Mouse (Mus musculus): ENCODE data around the gene 4930407I10Rik.
A peak's percentile ranks its signal among the peaks of the same experiment; 100 is the strongest.

The 4930407I10Rik gene

GRCm38 (mm10) chr15:82058719-82059201, at the start of gene 4930407I10Rik:
Gene 4930407I10Rik (plus strand): TSS chr15:82059151.
- DNase-seq: no peak

GRCm38 (mm10) chr15:82011947-82012346, 47.0 kb upstream of the 4930407I10Rik start:
- no peak for DNase-seq

GRCm38 (mm10) chr15:82014745-82015391, 44.1 kb upstream of the 4930407I10Rik start:
- no peak for DNase-seq

- DNase-seq: no peak
These were observed 43.4 kb upstream of the 4930407I10Rik start for GRCm38 (mm10) chr15:82015392-82016100.

- peak; percentile 99 for DNase-seq
These were observed 42.7 kb upstream of the 4930407I10Rik start for GRCm38 (mm10) chr15:82016101-82016808.

GRCm38 (mm10) chr15:82016830-82017229, 42.1 kb upstream of the 4930407I10Rik start:
- no peak for DNase-seq

GRCm38 (mm10) chr15:82017461-82017860, 41.5 kb upstream of the 4930407I10Rik start:
- no peak for DNase-seq

GRCm38 (mm10) chr15:82019288-82019687, 39.7 kb upstream of the 4930407I10Rik start:
- no peak for DNase-seq

- DNase-seq: no peak
These were observed 36.3 kb upstream of the 4930407I10Rik start for GRCm38 (mm10) chr15:82022535-82023088.

- no peak for DNase-seq
These were observed 34.9 kb upstream of the 4930407I10Rik start for GRCm38 (mm10) chr15:82023965-82024635.

GRCm38 (mm10) chr15:82027276-82027675, 31.7 kb upstream of the 4930407I10Rik start:
- no peak for DNase-seq

- no peak for DNase-seq
These were observed 31.2 kb upstream of the 4930407I10Rik start for GRCm38 (mm10) chr15:82027726-82028125.

- DNase-seq: no peak
These were observed 26.6 kb upstream of the 4930407I10Rik start for GRCm38 (mm10) chr15:82032386-82032785.

GRCm38 (mm10) chr15:82033762-82034161, 25.2 kb upstream of the 4930407I10Rik start, which contains the start of gene Desi1:
Gene Desi1 (minus strand): TSS chr15:82033862.
- no peak for DNase-seq

GRCm38 (mm10) chr15:82035904-82036689, 22.9 kb upstream of the 4930407I10Rik start:
- no peak for DNase-seq

- no peak for DNase-seq
These were observed 18.3 kb upstream of the 4930407I10Rik start for GRCm38 (mm10) chr15:82040650-82041049.

GRCm38 (mm10) chr15:82044166-82044784, 14.7 kb upstream of the 4930407I10Rik start:
- no peak for DNase-seq

GRCm38 (mm10) chr15:82046246-82046891, 12.6 kb upstream of the 4930407I10Rik start:
- DNase-seq: no peak

- peak; percentile 91 for DNase-seq
These were observed 11.7 kb upstream of the 4930407I10Rik start, which contains the start of gene Snu13 for GRCm38 (mm10) chr15:82047080-82047883. Gene Snu13 (minus strand): TSS chr15:82047598.

- DNase-seq: no peak
These were observed 6.4 kb upstream of the 4930407I10Rik start for GRCm38 (mm10) chr15:82052544-82052943.

Data from layer of hippocampus, adult 9-11 months (tissue).